In genomic region chr16:43376782-43377181, GRCm38 (mm10) we compare ENCODE assay signal across 29 mouse cellular contexts.
A peak's percentile ranks its signal among the peaks of the same experiment; 100 is the strongest.
DNase-seq lines count a peak whose midpoint lies in the region; ATAC-seq lines count a peak whose summit lies in the region.
"Had no signal": no experiment of that assay in that cellular context is flagged by ENCODE, and none has a peak within 500 bp of the region (broad histone marks: within the 10 kb centered on the region; RNA-seq: fewer than 3 reads in every experiment).

No protein-coding gene starts in this region.

- peak; percentile 84 for DNase-seq in heart, adult 11 months
- peak; percentile 44 for DNase-seq in CD4-positive helper T cell, adult 2 months (ENCODE audit: low read depth, low spot score)
- peak; percentile 43 to 62 for DNase-seq in natural killer cell, adult 2 months (ENCODE audit: low spot score in 2 of 2)
- no peak for DNase-seq in lung, postnatal 25 days (ENCODE audit: low spot score)
- DNase-seq: adrenal gland, postnatal 14 days; cerebellum, adult 9-11 months; embryo, embryonic 11 days; forebrain, postnatal 0 days; gastrocnemius, postnatal 14 days; heart, adult 18-20 months; heart, postnatal 14 days; kidney, adult 2 months; kidney, postnatal 10 days; liver; lung, postnatal 4 days; retina, postnatal 1 day; right cerebral cortex, postnatal 25 days; spleen, adult 18-20 months had no signal

- H3K9ac ChIP-seq in heart, embryonic 11.5 days (ENCODE audit: low read depth, low read length), result no peak overlapping the region
- H3K9ac ChIP-seq: embryonic facial prominence, embryonic 15.5 days; forebrain, postnatal 0 days; heart, embryonic 13.5 days; hindbrain, embryonic 12.5 days; liver, embryonic 15.5 days; lung, embryonic 15.5 days; midbrain, embryonic 12.5 days; neural tube, embryonic 13.5 days had no signal

- H3K9me3 ChIP-seq in heart, embryonic 11.5 days (replicated peaks; ENCODE audit: control insufficient read depth, low read length), result no peaks in the 10 kb centered on the region
- H3K9me3 ChIP-seq: embryonic facial prominence, embryonic 15.5 days; heart, embryonic 13.5 days; hindbrain, embryonic 12.5 days; limb, embryonic 10.5 days; liver, embryonic 15.5 days; lung, embryonic 15.5 days; midbrain, embryonic 12.5 days; neural tube, embryonic 13.5 days had no signal

- no peaks in the 10 kb centered on the region for H3K27me3 ChIP-seq in heart, embryonic 11.5 days (ENCODE audit: control insufficient read depth, insufficient read depth, low read length)
- H3K27me3 ChIP-seq: embryonic facial prominence, embryonic 15.5 days; heart, embryonic 13.5 days; hindbrain, embryonic 12.5 days; liver, embryonic 15.5 days; lung, embryonic 15.5 days; midbrain, embryonic 12.5 days; neural tube, embryonic 13.5 days had no signal

- H3K4me3 ChIP-seq in heart, embryonic 11.5 days (ENCODE audit: low read depth, low read length), result no peak overlapping the region
- H3K4me3 ChIP-seq: embryonic facial prominence, embryonic 15.5 days; heart, embryonic 13.5 days; hindbrain, embryonic 12.5 days; limb, embryonic 10.5 days; liver, embryonic 15.5 days; lung, embryonic 15.5 days; midbrain, embryonic 12.5 days; neural tube, embryonic 13.5 days had no signal

- no peak for ATAC-seq in heart, embryonic 11.5 days (replicated peaks; ENCODE audit: insufficient number of reproducible peaks, low FRiP score, low TSS enrichment)
- peak; percentile 94 to 96 for ATAC-seq in hematopoietic stem cell, adult 5-6 weeks (replicated peaks in 1 of 2; ENCODE audit: insufficient read depth in 1 of 2, low FRiP score in 2 of 2, low TSS enrichment in 1 of 2, low read depth in 1 of 2, poor library complexity in 2 of 2, severe bottlenecking in 2 of 2)
- ATAC-seq in megakaryocyte-erythroid progenitor cell, adult 5-6 weeks (replicated peaks; ENCODE audit: low FRiP score, low TSS enrichment, poor library complexity, severe bottlenecking), result no peak
- ATAC-seq: forebrain, postnatal 0 days had no signal

- H3K36me3 ChIP-seq in heart, embryonic 11.5 days (ENCODE audit: control insufficient read depth, insufficient read depth, low read length), result no peaks in the 10 kb centered on the region
- H3K36me3 ChIP-seq: embryonic facial prominence, embryonic 15.5 days; heart, embryonic 13.5 days; hindbrain, embryonic 12.5 days; limb, embryonic 10.5 days; liver, embryonic 15.5 days; lung, embryonic 15.5 days; midbrain, embryonic 12.5 days; neural tube, embryonic 13.5 days had no signal

- no peak overlapping the region for H3K27ac ChIP-seq in heart, embryonic 11.5 days (ENCODE audit: low read depth, low read length)
- H3K27ac ChIP-seq: embryonic facial prominence, embryonic 15.5 days; heart, embryonic 13.5 days; hindbrain, embryonic 12.5 days; limb, embryonic 10.5 days; liver, embryonic 15.5 days; lung, embryonic 15.5 days; midbrain, embryonic 12.5 days; neural tube, embryonic 13.5 days had no signal

- H3K4me1 ChIP-seq in heart, embryonic 11.5 days (ENCODE audit: control insufficient read depth, insufficient read depth, low read length), result 0 out of 2 replicates have a peak, but pooled peaks cover 6% of the 10 kb centered on the region
- H3K4me1 ChIP-seq: embryonic facial prominence, embryonic 15.5 days; hindbrain, embryonic 12.5 days; limb, embryonic 10.5 days; liver, embryonic 15.5 days; lung, embryonic 15.5 days; midbrain, embryonic 12.5 days; neural tube, embryonic 13.5 days had no signal

- 68% methylated on average over 6 of the region's 6 CpGs for WGBS in heart, embryonic 11.5 days (ENCODE audit: insufficient replicate concordance)

- no peak overlapping the region for H3K4me2 ChIP-seq in heart, embryonic 11.5 days
- H3K4me2 ChIP-seq: embryonic facial prominence, embryonic 15.5 days; heart, embryonic 13.5 days; hindbrain, embryonic 12.5 days; liver, embryonic 15.5 days; lung, embryonic 15.5 days; midbrain, embryonic 12.5 days; neural tube, embryonic 13.5 days had no signal

Comparison
In these comparisons a context has a peak if more than half of its experiments do, and no peak if none do; other contexts are left out.
1. ATAC-seq: peak in hematopoietic stem cell, adult 5-6 weeks (2 of 2); none in heart, embryonic 11.5 days (single experiment) and megakaryocyte-erythroid progenitor cell, adult 5-6 weeks (single experiment).